Mouse (Mus musculus) stomach, postnatal 0 days (tissue): Measurements from ENCODE around the gene Klhl5. TPM values are rescaled to one million over a fixed set of nuclear protein-coding genes. Genes with fewer than 3 reads are reported as not detected.

ENCODE experiments used
- ATAC-seq: fragments of 200-750 bp; cut with Nextera tagmentation; 2 replicates; pipeline ENCODE4 v1.8.0; 2017; ENCODE audit not compliant: low FRiP score, low TSS enrichment
- DNase-seq: peaks from one replicate; pipeline ENCODE4 v3.0.0-alpha.2; 2016; ENCODE audit warnings: low spot score
- H3K27ac ChIP-seq: fragments of 300-500 bp; sonication (generic); replicated peaks from 2 replicates; pipeline ENCODE4 v1.5.1; 2014; ENCODE audit warnings: mild to moderate bottlenecking, control low read depth
- H3K27me3 ChIP-seq: fragments of 300-500 bp; sonication (generic); 2 replicates; pipeline ENCODE4 v1.6.1; 2014; ENCODE audit warnings: low read length; ENCODE audit not compliant: control insufficient read depth, insufficient read depth
- H3K36me3 ChIP-seq: fragments of 300-500 bp; sonication (generic); 2 replicates; pipeline ENCODE4 v1.6.1; 2014; ENCODE audit warnings: low read length, mixed read lengths; ENCODE audit not compliant: control insufficient read depth, insufficient read depth
- H3K4me1 ChIP-seq: fragments of 300-500 bp; sonication (generic); replicated peaks from 2 replicates; pipeline ENCODE4 v1.6.1; 2014; ENCODE audit warnings: antibody characterized with exemption; ENCODE audit not compliant: control insufficient read depth, insufficient read depth
- H3K4me2 ChIP-seq: fragments of 300-500 bp; sonication (generic); replicated peaks from 2 replicates; pipeline ENCODE4 v1.6.1; 2014; ENCODE audit warnings: low read depth, mild to moderate bottlenecking, control low read depth, moderate library complexity
- H3K4me3 ChIP-seq: fragments of 300-500 bp; sonication (generic); 2 replicates; pipeline ENCODE4 v1.5.1; 2014; ENCODE audit warnings: low read depth, low read length, control low read depth
- H3K9ac ChIP-seq: fragments of 300-500 bp; sonication (generic); 2 replicates; pipeline ENCODE4 v1.6.1; 2014; ENCODE audit warnings: mild to moderate bottlenecking, low read length, control low read depth, mixed read lengths
- H3K9me3 ChIP-seq: fragments of 300-500 bp; sonication (generic); 2 replicates; pipeline ENCODE4 v1.6.1; 2016; ENCODE audit warnings: low read length; ENCODE audit not compliant: control insufficient read depth
- CTCF ChIP-seq: IDR thresholded peaks from 2 replicates; pipeline ENCODE4 v1.5.1; 2016; ENCODE audit warnings: antibody characterized with exemption, low read depth, mild to moderate bottlenecking, moderate library complexity
- EP300 ChIP-seq: optimal IDR thresholded peaks from 2 replicates; pipeline ENCODE3; 2016; ENCODE audit warnings: antibody characterized with exemption
- WGBS: fragments of 180-500 bp; shearing (Covaris S2); extraction: QIAGEN DNeasy Blood & Tissue Kit; methylation state at CpG from one replicate; pipeline ENCODE4 v1.1.7; 2014; 5-methylcytosine and 5-hydroxymethylcytosine counted together
- polyA plus RNA-seq: library from polyadenylated mRNA; unstranded; fragments of >200 nt; fragmentation: Nextera tagmentation; extraction: Ambion mirVana; gene quantifications from 2 replicates; pipeline ENCODE4 v1.2.1, GENCODE M21; 2015

The Klhl5 gene
- polyA plus RNA-seq, 1 experiment from 2014 or later, result 13.8 TPM

DNA sequence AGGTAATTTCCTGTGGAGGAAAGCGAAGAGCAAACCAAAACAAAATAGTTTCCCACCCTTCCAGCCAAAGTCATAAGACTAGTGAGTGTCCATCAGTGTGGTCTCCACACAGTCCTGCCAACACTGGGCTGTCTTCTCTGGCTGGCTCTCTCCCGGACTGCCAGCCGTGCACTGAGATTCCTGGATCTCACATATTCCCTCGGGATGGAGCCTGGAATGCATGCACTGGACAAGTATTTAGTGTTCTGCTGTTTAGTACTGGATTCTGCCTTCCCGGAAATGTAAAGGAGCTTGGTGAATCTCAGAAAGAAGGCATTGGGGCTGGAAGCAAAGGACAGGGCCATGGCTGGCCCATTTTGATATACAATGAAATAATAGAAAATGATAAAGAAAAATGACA lies 55.7 kb downstream of the Klhl5 start:
- no peaks in the 10 kb centered on the region for H3K9me3 ChIP-seq
- H3K4me3 ChIP-seq, result no peak overlapping the region
- DNase-seq (no peak), ATAC-seq (no peak)
- WGBS, result 72% methylated on average over 5 of the region's 5 CpGs
- no peaks in the 10 kb centered on the region for H3K4me1 ChIP-seq
- no peak overlapping the region for H3K9ac ChIP-seq
- no peaks in the 10 kb centered on the region for H3K27me3 ChIP-seq
- no peak overlapping the region for H3K27ac ChIP-seq
- TF ChIP-seq EP300 (no peak), CTCF (no peak)
- peaks cover 11% of the 10 kb centered on the region; the same call in 1 of the 2 replicates for H3K36me3 ChIP-seq
- no peak overlapping the region for H3K4me2 ChIP-seq

DNA sequence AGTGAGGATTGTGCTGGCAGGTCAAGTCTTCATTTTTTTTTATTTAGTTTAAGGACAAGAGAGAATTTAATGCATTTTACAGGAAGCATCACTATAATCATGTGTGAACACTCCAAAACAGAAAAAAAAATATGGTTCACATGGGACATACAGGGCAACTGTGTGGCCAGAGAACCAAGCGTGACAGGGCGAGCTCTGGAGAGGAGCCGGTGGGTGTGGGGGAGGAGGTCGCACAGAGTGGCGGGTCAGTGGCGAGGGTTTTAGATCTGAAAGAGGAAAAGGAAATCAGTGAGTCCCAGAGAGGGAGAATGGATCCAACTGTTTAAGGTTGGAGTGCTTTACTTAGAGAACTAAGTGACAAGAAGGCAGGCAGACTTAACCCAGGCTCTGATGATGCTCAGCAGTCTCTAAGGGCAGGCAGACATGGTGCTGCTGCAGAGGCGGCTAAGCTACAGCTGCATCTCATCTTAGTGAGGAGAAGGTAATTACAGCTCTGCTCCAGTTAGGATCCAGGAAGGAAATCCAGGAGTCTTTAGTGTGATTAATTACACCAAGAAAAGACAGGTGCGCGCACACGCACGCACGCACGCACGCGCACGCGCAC lies 56.3 kb downstream of the Klhl5 start:
- Histone ChIP-seq H3K4me1 (no peaks in the 10 kb centered on the region), H3K36me3 (peaks cover 11% of the 10 kb centered on the region; the same call in 1 of the 2 replicates), H3K27ac (no peak overlapping the region), H3K27me3 (no peaks in the 10 kb centered on the region), H3K9ac (no peak overlapping the region), H3K4me2 (no peak overlapping the region), H3K9me3 (no peaks in the 10 kb centered on the region), H3K4me3 (no peak overlapping the region)
- DNase-seq, result no peak
- TF ChIP-seq CTCF (no peak), EP300 (no peak)
- no peak for ATAC-seq
- WGBS, result 81% methylated on average over 17 of the region's 17 CpGs

DNA sequence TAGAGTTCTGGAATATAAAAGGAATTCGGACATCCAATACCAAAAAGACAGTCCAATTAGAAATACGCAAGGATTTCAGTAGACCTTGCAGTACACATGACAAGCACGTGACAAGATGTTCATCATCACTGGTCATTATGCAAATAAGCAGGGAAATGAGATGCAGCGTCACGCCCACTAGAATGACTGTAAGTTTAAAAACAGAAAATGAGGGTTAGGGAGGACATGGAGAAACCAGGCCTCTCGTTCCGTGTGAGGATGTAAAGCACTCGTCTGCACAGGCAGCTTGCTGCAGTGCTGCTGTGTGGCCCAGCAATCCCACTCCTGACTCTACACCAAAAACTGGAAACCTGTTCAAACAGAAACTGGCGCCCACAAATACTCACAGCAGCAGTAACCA lies 62.9 kb downstream of the Klhl5 start:
- H3K36me3 ChIP-seq, result 0 out of 2 replicates have a peak, but pooled peaks cover 3% of the 10 kb centered on the region
- H3K4me1 ChIP-seq, result no peaks in the 10 kb centered on the region
- H3K4me2 ChIP-seq, result no peak overlapping the region
- no peaks in the 10 kb centered on the region for H3K27me3 ChIP-seq
- no peak for DNase-seq
- no peak overlapping the region for H3K27ac ChIP-seq
- H3K9ac ChIP-seq, result no peak overlapping the region
- no peak overlapping the region for H3K4me3 ChIP-seq
- WGBS, result 86% methylated on average over 9 of the region's 9 CpGs
- no peaks in the 10 kb centered on the region for H3K9me3 ChIP-seq
- no peak for TF ChIP-seq CTCF
- no peak for TF ChIP-seq EP300
- no peak for ATAC-seq

DNA sequence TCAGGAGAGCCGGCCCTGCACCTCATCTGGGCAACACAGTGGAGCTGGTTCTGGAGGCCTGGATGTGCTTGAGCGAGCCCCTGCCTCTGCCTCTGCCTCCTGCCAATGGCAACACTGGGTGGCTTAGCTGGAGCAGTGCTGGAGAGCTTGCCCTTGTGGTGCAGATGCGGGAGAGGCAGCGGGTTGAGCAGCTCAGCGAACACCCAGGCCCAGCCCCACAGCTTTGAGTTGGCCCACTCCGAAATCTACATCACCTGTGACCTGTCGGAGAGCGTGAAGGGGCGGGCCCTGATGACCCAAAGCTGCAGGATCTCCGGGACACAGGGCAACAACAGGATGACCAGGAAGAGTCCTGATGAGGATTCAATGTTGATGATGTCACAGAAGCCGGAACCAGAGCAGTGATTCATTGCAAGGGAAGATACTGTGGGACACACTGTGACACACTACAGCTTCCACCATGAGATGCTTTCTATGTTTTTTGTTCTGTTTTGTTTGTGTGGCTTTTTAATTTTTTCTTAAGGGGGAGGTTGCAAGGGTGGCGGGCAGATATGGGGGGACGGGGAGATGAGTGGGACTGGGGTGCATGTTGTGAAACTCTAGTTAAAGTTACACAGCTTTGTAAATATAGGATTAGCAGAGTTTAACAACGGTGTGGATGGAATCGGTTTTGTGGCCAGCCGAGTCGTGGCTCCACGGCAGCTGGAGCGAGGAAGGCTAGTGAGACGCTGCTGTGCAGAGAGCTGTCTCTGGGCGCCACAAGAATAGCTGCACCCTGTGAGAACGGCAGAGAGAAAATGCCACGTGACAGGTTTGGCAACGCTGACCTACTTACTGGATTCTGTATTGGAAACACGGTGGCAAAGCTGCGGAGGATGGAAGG lies 67.9 kb downstream of the Klhl5 start:
- Histone ChIP-seq H3K4me1 (no peaks in the 10 kb centered on the region), H3K4me2 (peak overlapping the region; percentile 40), H3K27ac (no peak overlapping the region), H3K9me3 (no peaks in the 10 kb centered on the region), H3K9ac (no peak overlapping the region), H3K4me3 (0 out of 2 replicates have a peak overlapping the region, but pooled peaks have one; percentile 18), H3K36me3 (no peaks in the 10 kb centered on the region), H3K27me3 (no peaks in the 10 kb centered on the region)
- TF ChIP-seq CTCF (no peak), EP300 (no peak)
- DNase-seq (peak; percentile 43), ATAC-seq (0 out of 2 replicates have a peak, but pooled peaks have one; percentile 60)
- 55% methylated on average over 26 of the region's 26 CpGs for WGBS

DNA sequence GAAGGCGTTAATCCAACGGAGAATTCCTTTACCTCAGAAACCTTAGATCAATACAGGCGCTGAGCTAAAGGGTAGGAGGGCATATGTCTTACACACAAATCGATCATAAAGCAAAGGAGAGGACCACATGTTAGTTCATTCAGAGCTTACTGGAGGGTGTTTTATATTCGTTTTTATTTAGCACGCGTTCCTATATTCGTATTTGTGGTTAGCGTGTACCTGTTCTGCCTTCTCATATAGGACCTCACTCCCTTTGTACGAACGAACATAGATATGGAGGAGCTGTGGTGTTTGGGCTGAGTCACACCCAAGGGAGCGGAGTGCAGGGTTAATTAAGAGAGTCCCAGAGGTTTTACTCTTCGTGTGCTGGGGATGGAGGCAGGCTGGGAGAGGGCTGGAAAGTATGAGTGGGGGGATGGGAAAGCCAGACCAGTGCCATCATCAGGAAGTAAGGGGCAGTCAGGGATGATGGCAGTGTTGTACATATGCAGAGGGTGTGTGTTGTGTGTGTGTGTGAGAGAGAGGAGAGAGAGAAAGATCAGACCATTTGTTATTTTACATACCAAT lies 68.7 kb downstream of the Klhl5 start:
- Histone ChIP-seq H3K9ac (no peak overlapping the region), H3K4me3 (0 out of 2 replicates have a peak overlapping the region, but pooled peaks have one; percentile 18), H3K4me2 (peak overlapping the region; percentile 40)

More for the DNA sequence above, 68.7 kb downstream of the Klhl5 start:
- TF ChIP-seq EP300 (no peak), CTCF (no peak)
- Histone ChIP-seq H3K9me3 (no peaks in the 10 kb centered on the region), H3K4me1 (no peaks in the 10 kb centered on the region), H3K27ac (no peak overlapping the region), H3K36me3 (no peaks in the 10 kb centered on the region), H3K27me3 (no peaks in the 10 kb centered on the region)
- WGBS, result 50% methylated on average over 13 of the region's 13 CpGs
- DNase-seq (no peak), ATAC-seq (peak; percentile 60; the same call in 1 of the 2 replicates)
